Mouse (Mus musculus) midbrain, embryonic 11.5 days (tissue): ENCODE measurements around the gene Prkcb. TPM values are rescaled to one million over a fixed set of nuclear protein-coding genes. Genes with fewer than 3 reads are reported as not detected.

ENCODE experiments used
- ATAC-seq: fragments of 200-750 bp; cut with Nextera tagmentation; 2 replicates; pipeline ENCODE4 v1.8.0; 2017; ENCODE audit warnings: moderate TSS enrichment, moderate library complexity; ENCODE audit not compliant: low FRiP score
- DNase-seq: peaks from one replicate; pipeline ENCODE4 v3.0.0; 2015; ENCODE audit warnings: low spot score; ENCODE audit errors: missing footprints
- H3K27ac ChIP-seq: fragments of 300-500 bp; sonication (generic); 2 replicates; pipeline ENCODE4 v1.5.1; 2014; ENCODE audit warnings: low read depth, low read length
- H3K27me3 ChIP-seq: fragments of 300-500 bp; sonication (generic); 2 replicates; pipeline ENCODE4 v1.6.1; 2014; ENCODE audit warnings: mild to moderate bottlenecking, low read length, moderate library complexity, mixed read lengths; ENCODE audit not compliant: control insufficient read depth, insufficient read depth
- H3K36me3 ChIP-seq: fragments of 300-500 bp; sonication (generic); 2 replicates; pipeline ENCODE4 v1.6.1; 2014; ENCODE audit warnings: mild to moderate bottlenecking, low read length, moderate library complexity, mixed read lengths; ENCODE audit not compliant: control insufficient read depth, insufficient read depth
- H3K4me1 ChIP-seq: fragments of 300-500 bp; sonication (generic); 2 replicates; pipeline ENCODE4 v1.6.1; 2014; ENCODE audit warnings: low read length; ENCODE audit not compliant: control insufficient read depth, insufficient read depth
- H3K4me2 ChIP-seq: fragments of 300-500 bp; sonication (generic); 2 replicates; pipeline ENCODE4 v1.6.1; 2014; ENCODE audit warnings: mild to moderate bottlenecking, moderate library complexity
- H3K4me3 ChIP-seq: fragments of 300-500 bp; sonication (generic); 2 replicates; pipeline ENCODE4 v1.5.1; 2014; ENCODE audit warnings: low read depth, low read length
- H3K9ac ChIP-seq: fragments of 300-500 bp; sonication (generic); 2 replicates; pipeline ENCODE4 v1.6.1; 2014; ENCODE audit warnings: low read length
- H3K9me3 ChIP-seq: fragments of 300-500 bp; sonication (generic); 2 replicates; pipeline ENCODE4 v1.6.1; 2016; ENCODE audit warnings: low read length; ENCODE audit not compliant: control insufficient read depth
- WGBS: fragments of 180-500 bp; shearing (Covaris S2); extraction: QIAGEN DNeasy Blood & Tissue Kit; methylation state at CpG from one replicate; pipeline ENCODE4 v1.1.7; 2014; 5-methylcytosine and 5-hydroxymethylcytosine counted together
- polyA plus RNA-seq: library from polyadenylated mRNA; unstranded; fragments of >200 nt; fragmentation: Nextera tagmentation; extraction: Ambion mirVana; gene quantifications from 2 replicates; pipeline ENCODE4 v1.2.1, GENCODE M21; 2014

The Prkcb gene
- polyA plus RNA-seq, 1 experiment from 2014 or later: 17.9 TPM

DNA sequence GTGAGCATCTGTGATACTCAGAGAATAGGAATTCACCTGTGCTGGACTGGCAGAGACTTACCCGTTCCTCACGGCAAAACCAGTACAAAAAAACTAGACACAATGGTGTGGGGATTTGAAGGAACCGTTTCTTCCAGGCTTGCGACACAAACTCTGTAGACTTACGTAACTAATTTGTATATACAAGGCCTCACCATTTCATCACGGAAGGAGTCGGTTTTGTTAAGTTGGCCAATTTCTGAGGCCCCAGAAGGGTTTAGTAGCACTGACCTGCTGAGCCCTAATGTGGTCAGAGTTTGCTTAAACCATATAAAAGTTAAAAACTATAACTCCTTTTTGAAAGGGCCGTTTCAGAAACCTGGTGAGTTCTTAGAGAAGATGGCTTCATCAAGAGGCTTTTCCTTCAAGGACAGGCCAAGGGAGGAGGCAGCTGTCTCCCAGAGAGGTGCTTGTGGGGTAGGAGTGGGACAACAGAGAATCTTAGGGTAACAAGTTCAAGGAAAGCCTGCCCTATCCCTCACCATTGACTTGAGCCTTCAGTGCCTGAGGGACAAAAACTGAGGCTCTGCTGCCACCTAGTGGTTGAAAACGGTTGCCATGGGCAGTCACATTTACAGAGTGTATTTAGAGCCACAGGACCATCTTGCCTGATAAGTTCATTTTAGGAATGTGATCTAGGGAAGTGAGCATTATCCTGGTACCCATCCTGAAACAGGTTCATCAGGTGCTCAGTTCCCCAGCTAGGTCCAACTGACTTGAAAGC lies 170.8 kb downstream of the Prkcb start:
- no peaks in the 10 kb centered on the region for H3K27me3 ChIP-seq
- WGBS: 72% methylated on average over 9 of the region's 9 CpGs
- peak; percentile 99 for DNase-seq
- H3K27ac ChIP-seq: no peak overlapping the region
- no peaks in the 10 kb centered on the region for H3K9me3 ChIP-seq
- H3K4me1 ChIP-seq: no peaks in the 10 kb centered on the region
- H3K9ac ChIP-seq: no peak overlapping the region
- H3K36me3 ChIP-seq: no peaks in the 10 kb centered on the region
- H3K4me2 ChIP-seq: no peak overlapping the region
- H3K4me3 ChIP-seq: no peak overlapping the region
- ATAC-seq: peak; percentile 64

DNA sequence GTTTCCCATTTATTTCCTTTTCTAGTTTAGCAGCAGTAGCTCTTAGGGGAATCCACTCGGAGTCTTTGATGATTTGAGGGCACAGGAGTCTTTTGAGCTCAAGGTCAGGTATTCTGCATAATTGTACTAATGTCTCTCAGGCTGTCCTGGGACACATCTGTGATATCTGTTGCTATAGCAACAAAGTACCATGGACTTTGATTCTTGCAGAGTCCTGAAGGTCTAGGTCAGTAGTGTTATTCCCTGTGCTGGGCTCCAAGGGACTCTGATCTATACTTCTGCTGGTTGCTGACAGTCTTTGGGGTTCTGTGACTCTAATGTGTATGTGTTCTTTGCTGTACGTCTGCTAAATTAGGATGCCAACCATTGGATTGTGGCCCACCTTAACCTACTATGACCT lies 171.5 kb downstream of the Prkcb start:
- no peak overlapping the region for H3K4me3 ChIP-seq

DNA sequence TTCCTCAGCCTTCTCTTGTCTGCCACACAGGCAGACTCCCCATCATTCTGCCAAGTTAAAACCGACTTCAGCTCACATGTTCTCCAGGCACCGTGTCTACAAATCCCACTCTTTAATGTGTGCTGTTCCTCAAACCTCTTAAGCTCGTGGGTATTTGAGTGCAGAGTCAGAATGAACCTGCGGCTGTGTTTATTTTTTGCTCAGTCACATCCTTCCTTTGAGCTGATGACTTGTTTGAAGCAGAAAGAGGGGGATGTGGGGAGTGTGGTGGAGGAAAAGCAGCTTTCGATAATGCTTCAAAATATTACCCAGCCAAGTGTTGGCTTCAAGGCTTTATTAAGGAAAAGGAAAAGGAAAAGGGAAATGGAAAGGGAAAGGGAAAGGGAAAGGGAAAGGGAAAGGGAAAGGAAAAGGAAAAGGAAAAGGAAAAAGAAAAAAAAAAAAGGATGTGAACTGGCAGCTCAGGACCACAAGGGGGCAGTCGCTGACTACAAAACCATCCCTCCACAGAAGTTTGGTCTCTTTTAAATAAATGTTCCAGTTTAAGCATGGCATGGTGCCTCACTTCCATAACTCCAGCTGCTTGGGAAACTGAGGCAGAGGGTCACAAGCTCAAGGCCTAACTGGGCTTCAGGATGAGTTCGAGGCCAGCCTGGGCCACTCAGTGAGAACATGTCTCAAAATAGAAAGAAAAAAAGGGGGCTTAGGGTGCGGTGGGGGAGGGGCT lies 177.4 kb downstream of the Prkcb start:
- no peak overlapping the region for H3K4me3 ChIP-seq
- WGBS: 52% methylated on average over 8 of the region's 8 CpGs
- H3K4me1 ChIP-seq: no peaks in the 10 kb centered on the region
- H3K27me3 ChIP-seq: no peaks in the 10 kb centered on the region
- no peak overlapping the region for H3K27ac ChIP-seq
- peak; percentile 93 for DNase-seq
- H3K36me3 ChIP-seq: no peaks in the 10 kb centered on the region
- H3K4me2 ChIP-seq: no peak overlapping the region
- H3K9ac ChIP-seq: no peak overlapping the region
- no peak for ATAC-seq
- H3K9me3 ChIP-seq: no peaks in the 10 kb centered on the region

More for the DNA sequence above, 171.5 kb downstream of the Prkcb start:
- no peak for DNase-seq
- Histone ChIP-seq H3K36me3 (no peaks in the 10 kb centered on the region), H3K27ac (no peak overlapping the region), H3K9ac (no peak overlapping the region), H3K4me1 (no peaks in the 10 kb centered on the region), H3K9me3 (no peaks in the 10 kb centered on the region), H3K27me3 (no peaks in the 10 kb centered on the region), H3K4me2 (no peak overlapping the region)
- 72% methylated on average over 2 of the region's 2 CpGs for WGBS
- ATAC-seq: no peak; the same call in 1 of the 2 replicates

DNA sequence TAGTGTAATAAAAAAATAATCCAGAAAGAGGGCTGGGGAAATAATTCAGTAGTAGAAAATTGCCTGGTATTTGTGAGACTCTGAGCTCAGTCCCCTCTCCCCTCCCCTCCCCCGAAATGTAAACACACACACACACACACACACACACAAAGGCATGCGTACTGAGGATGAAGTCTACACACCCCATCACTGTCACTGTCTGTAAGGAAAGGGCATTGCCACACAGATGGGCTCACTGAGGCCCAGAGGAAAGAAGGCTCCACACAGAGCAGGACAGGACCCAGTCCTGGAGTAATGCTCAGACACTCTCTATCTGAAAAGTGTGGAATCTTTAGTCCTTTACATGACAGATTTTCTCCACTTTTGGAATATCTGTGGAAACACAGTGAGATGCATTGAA lies 178.2 kb downstream of the Prkcb start:
- Histone ChIP-seq H3K9ac (no peak overlapping the region), H3K4me3 (no peak overlapping the region), H3K4me1 (no peaks in the 10 kb centered on the region), H3K36me3 (no peaks in the 10 kb centered on the region), H3K27me3 (no peaks in the 10 kb centered on the region), H3K4me2 (no peak overlapping the region), H3K9me3 (no peaks in the 10 kb centered on the region), H3K27ac (no peak overlapping the region)
- DNase-seq (no peak), ATAC-seq (no peak)
- WGBS: 71% methylated on average over 2 of the region's 2 CpGs

DNA sequence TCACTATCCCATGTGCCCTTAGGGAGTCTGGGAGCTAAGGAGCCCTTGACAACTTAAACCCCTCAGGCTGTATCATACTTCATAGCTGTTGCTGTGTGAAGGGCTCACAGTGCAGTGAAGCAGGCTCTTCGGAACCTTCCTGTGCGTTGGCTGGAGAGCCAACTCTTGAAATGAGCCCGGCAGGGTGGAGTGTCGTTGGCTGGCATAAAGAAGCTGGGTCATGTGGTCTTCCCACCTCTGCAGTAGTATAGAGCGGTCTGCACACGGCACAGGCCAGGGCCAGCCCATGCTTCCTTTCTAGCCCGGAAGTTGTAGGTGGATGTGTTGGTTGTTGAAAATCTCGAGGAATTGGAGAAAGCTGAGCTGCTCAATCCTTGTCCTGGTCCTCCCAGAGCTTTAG lies 179.3 kb downstream of the Prkcb start:
- Histone ChIP-seq H3K36me3 (no peaks in the 10 kb centered on the region), H3K4me3 (no peak overlapping the region), H3K4me1 (no peaks in the 10 kb centered on the region), H3K27ac (no peak overlapping the region), H3K4me2 (no peak overlapping the region), H3K9me3 (no peaks in the 10 kb centered on the region), H3K9ac (no peak overlapping the region), H3K27me3 (no peaks in the 10 kb centered on the region)
- ATAC-seq: no peak
- WGBS: 81% methylated on average over 8 of the region's 8 CpGs
- no peak for DNase-seq

DNA sequence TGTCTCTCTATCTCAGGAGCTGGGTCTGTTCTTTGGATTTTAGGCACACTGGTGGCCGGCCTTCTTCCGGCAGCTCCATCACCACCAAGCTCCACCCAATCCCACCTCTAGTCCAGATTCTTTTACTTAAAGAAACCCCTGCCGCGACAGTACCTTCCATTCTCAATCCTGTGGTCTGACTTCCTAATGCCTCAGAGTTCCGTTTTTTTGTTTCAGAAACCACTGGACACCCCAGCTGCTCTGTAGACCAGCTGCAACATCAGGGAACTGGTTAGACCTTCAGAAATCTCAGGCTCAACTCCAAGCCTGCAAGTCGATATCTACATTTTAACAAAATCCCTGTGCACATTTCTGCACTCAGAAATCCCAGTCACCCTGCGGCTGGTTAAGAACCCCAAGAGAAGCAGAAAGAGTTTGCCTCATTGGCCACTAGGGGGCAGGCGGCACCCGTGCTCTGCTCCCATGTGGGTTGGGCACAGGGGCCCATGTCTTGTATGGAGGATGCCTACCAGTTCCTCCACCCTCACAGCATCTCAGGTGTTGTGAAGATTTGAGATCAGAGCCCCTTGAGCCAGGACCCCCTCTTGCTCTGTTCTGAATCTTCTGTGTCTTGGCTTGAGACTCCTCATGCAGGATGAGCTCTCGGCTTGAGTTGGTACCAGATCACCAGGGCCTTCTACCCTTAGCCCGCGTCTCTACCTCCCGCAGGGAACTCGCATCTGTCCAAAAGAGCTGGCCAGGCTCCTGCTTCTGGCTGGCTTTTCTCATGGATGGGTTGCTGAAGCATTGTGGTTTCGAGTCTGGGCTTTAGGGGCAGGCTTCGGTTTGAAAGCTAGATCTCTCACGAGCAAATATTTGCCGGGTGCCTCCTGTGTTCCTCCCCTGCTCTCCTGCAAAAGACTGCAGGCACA lies 182.1 kb downstream of the Prkcb start:
- Histone ChIP-seq H3K9ac (no peak overlapping the region), H3K27ac (no peak overlapping the region), H3K4me1 (no peaks in the 10 kb centered on the region), H3K36me3 (no peaks in the 10 kb centered on the region), H3K4me3 (no peak overlapping the region), H3K4me2 (no peak overlapping the region), H3K9me3 (peaks cover 3% of the 10 kb centered on the region; the same call in 1 of the 2 replicates), H3K27me3 (no peaks in the 10 kb centered on the region)
- DNase-seq: peak; percentile 97
- WGBS: 55% methylated on average over 18 of the region's 18 CpGs
- peak; percentile 78 for ATAC-seq

DNA sequence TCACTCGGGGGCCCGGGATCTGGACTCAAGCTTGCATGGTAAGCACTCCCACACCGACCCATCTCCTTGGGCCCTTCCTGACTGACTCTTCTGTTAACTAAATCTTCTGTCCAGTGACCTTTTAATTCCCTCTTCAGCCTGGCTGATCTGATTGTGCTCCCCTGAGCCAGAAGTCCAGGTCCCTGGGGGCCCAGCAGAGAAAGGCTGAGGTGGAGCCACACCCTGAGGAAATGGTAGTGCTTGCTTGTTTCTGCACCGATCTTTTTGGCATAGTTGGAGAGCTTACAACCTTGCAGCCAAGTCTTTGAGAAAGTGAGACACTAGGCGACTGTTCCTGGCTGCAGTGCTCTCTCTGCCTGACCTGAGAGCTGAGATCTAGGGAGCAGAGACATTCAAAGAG lies 183.7 kb downstream of the Prkcb start:
- DNase-seq (no peak), ATAC-seq (no peak)
- 74% methylated on average over 5 of the region's 5 CpGs for WGBS
- H3K4me1 ChIP-seq: peaks cover 4% of the 10 kb centered on the region; the same call in 1 of the 2 replicates
- H3K9me3 ChIP-seq: peaks cover 3% of the 10 kb centered on the region; the same call in 1 of the 2 replicates
- no peak overlapping the region for H3K9ac ChIP-seq
- no peak overlapping the region for H3K4me2 ChIP-seq
- no peak overlapping the region for H3K4me3 ChIP-seq
- H3K36me3 ChIP-seq: no peaks in the 10 kb centered on the region
- H3K27me3 ChIP-seq: no peaks in the 10 kb centered on the region
- no peak overlapping the region for H3K27ac ChIP-seq

DNA sequence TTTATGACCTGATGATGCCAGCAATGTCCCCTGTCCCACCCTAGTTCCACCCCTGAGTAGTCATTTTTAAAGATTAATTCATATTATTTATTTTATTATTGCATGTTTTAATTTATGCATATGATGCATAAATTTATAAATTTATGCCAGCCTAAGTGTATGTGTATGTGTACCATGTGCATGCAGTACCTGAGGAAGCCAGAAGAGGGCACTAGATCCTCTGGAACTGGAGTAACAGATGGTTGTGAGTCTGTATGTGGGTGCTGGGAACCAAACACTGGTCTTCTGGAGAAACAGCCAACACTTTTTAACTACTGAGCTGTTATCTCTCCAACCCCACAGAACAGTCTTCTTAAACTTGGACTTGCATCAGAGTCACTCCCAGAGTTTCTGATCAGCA lies 186.5 kb downstream of the Prkcb start:
- H3K36me3 ChIP-seq: no peaks in the 10 kb centered on the region
- no peak overlapping the region for H3K27ac ChIP-seq
- H3K4me3 ChIP-seq: no peak overlapping the region
- no peak overlapping the region for H3K4me2 ChIP-seq
- no peak for DNase-seq
- ATAC-seq: no peak
- H3K27me3 ChIP-seq: no peaks in the 10 kb centered on the region
- peaks cover 3% of the 10 kb centered on the region; the same call in 1 of the 2 replicates for H3K9me3 ChIP-seq
- no peak overlapping the region for H3K9ac ChIP-seq
- peaks cover 22% of the 10 kb centered on the region for H3K4me1 ChIP-seq
